Mouse (Mus musculus) testis, postnatal 14 days (tissue): ENCODE data around the gene Mypn.

ENCODE experiments used
- DNase-seq: peaks from one replicate; pipeline ENCODE4 v3.0.0; 2021; ENCODE audit warnings: low spot score

Gene Mypn

DNA sequence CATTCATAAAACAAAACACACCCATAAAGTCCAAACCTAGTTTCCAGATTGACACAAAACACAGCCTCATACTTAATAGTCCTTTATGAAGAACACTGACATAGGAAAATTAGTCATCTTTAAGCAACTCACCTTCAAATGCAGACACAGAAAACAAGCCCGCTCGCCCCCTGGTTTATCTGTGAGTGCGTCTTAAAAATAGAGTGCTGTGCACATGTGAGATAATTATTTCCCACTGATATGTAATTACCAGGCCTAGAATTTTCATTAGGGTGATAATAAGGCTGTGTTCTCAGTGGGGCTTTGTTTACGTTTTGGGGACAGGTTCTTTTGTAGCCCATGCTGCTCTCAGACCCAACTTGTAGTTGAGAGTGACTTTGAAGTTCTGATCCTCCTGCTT is 4.7 kb downstream of the Mypn start:
- no peak for DNase-seq

DNA sequence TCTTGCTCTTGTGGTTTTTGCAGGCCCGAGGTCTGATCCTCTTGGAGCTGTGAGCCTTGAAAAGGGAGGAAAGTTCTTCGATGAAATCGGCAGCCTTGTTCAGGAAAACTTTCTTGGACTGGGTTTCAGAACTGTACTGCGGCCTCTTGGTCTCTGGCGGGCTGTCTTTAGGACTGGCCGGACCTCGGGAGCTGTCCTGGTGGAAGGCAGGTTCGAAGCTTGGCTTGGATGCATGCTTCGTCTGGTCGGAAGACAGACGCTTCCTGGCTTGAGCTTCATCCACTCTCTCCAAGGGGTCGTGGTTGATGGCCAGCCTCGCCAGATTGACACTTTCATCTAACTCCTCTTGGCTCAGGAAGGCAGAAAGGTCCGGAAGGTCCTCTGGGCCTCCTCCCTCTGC is 11.0 kb downstream of the Mypn start:
- no peak for DNase-seq

DNA sequence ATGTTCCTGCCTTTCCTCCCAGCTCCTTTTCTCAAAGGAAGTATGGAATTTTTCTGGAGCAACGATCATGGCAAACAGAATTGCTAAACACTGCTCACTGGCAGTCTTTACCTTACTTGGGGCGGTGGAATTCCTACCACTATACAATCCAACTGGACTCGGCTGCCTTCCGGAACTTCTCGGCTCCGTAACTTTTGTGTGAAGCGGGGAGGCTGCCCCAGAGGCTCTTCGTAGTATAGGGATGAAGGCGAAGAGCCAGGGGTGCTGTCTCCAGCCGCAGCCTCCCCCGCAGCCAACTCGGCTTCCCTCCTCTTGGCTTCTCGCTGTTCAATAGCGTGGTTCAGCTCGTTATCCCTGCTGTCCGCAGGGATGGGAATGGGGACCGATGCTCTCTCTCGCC is 11.5 kb downstream of the Mypn start:
- peak; percentile 12 for DNase-seq

DNA sequence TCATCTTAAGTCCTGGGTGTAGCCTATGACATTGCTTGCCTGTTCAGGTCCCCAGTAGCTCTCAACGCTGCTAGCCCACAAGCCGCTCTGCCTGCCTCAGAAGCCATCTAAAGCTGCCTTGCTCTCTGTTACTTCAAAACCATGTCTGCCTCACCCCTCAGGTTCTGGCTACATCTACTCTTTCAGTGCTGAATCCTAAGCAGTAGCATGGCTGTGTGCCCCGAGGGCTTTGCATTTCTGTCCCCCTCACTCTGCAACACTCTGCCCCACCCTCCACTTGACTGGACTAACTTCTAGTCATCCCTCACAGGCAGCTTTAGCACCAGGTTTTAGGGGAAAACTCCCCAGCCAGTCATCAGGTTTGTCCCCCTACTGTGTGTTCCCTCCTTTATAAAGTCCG is 19.3 kb downstream of the Mypn start:
- DNase-seq, result no peak

DNA sequence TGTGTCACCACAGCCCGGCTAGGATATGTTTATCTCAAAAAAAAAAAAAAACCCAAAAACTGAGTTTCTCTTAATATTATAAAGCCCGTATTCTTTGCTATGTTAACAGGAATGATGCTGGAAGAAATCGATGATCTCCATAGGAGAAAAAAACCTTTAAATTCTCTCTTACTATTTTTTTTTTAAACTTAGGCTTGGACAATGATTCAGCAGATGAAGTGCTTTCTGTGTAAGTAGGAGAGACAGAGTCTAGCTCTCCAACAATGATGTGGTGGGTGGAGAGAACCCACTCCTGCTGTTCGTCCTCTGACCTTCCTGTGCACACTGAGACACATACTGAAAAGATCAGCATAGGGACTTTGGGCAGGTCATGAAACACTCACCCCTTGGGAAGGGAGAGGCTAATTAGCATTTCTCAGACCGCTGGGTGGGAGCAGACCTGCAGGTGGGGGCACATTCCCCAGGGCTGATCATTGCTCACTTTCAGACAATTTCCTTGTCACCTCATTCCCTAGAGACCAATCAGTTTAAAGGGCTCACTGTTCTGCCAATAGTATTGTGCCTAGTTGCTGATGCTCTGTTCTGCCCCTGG is 21.5 kb downstream of the Mypn start:
- no peak for DNase-seq

DNA sequence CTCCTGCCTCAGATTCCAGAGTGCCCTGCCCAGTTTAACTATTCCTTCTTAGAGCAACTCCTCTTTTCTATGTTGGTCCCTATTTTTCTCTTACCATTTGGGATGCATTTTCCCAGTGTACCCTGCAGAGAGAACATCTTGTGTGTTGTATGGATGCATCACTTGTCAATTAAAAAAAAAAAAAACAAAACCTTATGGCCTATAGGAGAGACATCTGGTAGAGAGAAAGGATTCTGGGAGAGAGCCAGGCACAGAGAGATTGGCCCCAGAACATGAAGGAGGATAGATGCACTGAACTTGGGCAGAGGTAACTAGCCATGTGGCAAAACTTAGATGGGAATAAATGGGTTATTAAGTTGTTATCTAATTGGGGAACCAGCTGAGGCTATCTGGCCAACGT is 22.6 kb downstream of the Mypn start:
- DNase-seq, result no peak

DNA sequence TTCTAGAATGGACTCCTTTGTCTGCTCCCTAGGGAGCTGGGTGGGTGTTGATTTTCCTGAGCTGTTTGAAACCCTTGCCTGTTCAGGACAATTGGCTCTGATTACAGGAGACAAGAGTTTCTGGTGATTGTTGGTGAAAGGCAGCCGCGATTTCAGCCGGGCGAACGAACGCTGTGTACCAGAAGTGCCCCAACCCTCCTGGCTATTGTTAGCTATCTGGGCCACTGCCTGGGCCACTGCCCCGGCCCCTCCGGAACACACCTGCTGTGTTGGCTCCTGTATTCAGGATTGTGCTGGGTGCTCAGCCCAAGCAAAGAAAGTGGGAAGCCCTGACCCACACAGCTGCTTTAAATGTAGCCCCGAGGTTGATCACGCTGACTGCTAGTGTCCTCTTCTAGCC is 24.2 kb downstream of the Mypn start:
- no peak for DNase-seq

DNA sequence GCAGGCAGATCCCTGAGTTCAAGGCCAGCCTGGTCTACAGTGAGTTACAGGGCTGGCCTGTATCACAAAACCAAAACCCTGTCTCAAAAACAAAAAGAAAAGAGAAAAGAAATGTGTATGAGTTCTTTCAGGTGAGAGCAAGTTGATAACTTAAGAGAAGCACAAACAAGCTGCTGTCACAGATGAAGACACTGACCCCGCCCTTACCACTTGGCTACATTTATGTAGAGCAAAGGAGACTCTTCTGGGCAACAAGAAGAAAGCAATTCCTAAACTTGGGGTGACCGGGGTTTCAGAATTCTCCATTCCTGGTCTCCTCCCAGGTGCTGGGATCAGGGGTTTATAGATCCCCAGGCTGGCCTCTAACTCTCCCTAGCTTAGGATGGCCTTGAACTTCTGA is 25.4 kb downstream of the Mypn start:
- DNase-seq, result no peak

DNA sequence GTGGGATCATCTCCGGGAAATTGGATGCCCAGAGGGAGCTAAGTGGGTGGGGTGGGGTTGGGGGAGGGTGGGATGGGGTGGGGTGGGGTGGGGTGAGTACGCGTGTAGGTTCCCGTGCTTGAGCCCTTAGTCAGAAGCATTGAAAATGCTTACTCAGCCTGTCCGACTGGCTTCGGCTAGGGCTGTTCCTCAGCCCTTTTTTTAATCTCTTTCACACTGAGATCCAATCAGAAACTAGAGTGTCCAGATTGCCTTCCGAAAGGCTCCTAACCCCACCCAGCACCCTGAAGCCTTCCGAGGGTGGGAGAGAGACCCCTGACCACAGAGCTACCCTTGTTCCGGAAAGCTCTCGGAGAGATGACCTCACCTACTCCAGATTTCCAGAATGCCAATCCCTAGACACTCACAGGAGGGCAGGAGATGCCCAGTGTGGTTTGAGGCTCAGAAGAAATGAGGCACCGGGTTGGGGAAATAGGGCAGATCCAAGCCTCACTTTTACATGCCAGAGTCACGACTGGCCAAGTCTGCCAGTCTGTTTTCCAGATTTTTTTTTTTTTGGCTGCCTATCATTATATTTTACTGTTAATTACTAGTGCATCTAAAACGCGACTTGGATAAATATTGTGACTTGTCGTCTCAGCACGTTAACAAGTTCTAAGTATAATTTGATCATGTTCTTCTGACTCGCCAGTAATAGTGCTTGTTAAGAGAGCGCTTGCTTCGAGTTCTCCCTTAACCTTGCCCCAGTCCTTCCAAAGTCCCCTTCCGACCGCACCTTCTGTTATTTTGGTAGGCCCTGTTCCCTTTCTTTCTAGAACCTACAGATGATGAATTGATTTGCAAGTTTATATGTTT is 26.2 kb downstream of the Mypn start:
- DNase-seq, result no peak

DNA sequence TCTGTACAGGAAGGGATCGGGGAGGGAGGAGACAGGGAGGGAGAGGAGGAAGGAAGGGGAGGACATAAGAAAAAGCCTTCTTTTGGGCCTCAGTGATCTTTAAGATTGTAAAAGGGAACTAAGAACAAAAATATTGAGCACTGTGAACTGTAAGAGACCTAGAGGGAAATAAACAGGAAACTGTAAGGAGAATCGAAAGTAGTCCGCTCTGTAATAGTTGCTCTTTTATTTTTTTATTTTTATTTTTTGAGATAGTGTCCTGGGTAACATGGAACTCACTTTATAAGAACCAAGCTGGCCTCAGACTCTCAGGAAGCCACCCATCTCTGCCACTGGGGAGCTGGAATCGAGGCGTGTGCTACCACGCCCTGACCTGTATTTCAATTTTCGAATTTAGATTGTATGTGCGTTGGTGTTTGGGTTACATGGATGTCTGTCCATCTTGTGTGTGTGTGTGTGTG is 27.3 kb downstream of the Mypn start:
- no peak for DNase-seq

DNA sequence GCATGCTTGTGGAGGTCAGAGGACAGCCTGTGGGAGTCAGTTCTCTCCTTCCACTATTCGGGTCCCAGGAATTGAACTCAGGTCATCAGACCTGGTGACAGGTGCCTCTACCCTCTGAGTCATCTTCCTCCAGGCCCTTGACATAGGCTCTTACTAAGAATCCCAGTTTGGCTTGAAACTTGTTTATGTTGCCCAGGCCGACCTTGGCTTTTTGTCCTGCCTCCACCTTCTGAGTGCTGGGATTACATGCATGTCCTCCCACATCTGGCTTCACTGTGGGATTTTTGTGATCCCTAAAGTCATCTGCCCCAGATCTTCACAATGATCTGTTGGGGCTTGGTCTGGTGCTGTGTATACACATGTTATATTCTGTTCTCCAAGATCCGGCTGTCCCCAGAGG is 31.7 kb downstream of the Mypn start:
- DNase-seq, result no peak

DNA sequence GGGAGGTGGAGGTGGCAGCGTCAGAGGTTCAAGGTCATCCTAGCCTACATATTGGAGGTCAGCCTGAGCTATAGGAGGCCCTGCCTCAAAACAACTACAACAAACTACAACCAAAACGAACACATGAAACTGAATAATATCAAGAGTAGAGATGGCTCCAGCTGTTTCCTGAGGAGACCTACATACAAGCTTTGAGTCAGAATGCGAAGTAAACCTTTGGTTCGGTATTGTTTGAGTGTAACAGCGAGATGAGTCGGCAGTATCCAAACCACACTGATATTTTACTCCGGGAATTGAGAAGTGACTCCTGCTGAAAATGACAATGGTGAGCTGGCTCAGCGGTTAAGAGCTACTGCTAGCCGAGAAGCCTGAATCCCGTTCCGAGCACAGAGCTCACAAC is 34.2 kb downstream of the Mypn start:
- DNase-seq, result no peak

DNA sequence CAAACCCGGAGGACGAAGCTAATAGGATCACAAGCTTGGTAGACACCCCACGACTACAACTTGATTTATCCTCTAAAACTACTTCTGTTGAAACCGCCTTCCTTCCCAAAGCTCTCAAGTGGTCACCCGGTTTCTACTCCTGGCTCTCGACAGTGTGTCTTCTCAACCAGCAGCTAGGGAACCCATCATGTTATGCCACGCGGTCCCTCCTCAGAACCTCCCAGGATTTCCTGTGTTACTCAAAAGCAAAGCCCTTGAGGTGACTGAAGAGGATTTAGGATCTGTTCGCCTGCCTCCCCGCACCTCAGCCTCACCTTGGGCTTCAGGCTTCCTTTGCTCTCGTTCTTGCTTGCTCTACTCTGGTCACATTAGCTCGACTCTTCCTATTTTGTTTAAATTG is 35.6 kb downstream of the Mypn start:
- no peak for DNase-seq

DNA sequence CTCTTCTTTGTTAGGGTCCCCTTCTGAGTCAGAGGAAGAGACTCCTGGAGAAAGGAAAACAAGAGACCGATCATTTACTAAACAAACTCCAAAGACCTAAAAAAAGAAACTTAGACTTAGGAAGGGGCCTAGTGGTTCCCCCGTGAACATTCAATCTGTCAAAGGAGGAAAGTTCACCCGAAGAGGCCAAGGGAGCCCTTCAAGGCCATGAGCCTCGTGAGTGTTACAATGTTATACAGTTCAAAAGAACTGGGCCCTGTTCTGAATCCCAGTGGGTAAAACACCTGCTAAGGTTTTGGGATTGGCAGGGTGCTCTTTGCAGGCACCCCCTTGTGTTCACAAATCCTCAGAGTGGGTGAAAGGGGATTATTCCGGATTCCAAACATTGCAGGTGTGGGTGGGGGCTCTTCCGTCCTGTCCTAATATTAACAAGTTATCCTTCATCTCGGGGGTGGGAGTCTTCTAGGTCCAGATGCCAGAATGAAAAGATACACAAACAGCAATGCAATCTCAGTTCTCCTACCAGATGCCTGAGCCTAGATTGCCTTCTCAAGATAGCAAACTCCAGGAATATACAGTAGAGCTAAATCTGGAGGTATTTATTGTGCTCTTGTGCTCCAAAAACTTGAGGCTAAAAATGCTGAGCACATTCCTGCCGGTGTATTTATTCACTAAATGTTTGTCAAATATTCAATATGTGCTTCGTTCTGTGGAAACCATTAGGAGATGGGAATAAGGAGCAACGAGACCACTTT is 36.3 kb downstream of the Mypn start:
- peak; percentile 57 for DNase-seq

DNA sequence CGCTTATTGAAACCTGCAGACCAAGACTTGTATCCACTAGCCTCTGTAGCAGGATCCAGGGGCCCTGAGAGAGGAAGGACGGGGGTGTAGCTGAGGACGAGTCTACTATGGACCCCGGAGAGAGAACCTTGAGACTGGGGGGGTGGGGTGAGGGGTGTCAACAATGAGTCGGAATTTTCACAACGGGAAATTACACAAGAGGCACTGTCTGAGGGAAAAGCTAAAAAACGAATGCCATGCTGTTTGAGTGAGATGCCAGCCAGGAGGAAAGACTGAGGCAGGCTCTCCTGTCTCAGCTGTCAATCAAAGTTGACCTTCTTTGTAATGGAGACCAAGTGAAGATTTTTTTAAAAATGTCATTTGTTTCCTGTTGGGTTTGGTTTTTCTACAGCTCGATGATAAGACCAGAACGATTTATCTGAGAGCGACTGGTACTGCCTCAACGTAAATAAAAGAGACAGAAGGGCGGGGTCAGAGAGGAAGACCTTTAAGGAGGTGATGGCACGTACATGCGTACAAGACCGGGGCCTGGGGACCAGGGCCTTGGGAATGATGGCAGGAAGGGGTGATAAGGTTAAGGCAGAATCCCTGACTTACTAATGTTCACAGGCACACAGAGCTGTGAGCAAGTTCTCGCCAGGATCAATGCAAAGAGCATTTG is 37.9 kb downstream of the Mypn start:
- DNase-seq, result no peak

DNA sequence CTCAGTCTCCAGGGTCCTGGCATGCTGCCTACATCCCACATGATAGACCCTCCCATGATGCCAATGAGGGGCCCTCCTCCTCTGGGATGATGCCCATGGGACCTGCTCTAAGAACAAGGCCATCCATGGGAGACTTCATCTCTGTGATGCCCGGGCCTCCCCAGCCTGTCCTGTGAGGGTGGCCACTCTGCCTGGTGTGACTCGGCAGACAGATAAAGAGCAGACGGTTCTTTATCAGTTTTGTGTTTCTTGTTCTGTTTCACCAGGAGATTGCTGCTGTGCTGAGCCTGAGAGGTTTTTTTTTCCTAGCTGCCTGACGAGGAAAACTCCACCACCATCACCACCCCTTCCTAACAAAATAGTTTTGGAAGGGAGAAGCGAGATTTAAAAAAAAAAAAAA is 42.5 kb downstream of the Mypn start:
- DNase-seq, result peak; percentile 23

DNA sequence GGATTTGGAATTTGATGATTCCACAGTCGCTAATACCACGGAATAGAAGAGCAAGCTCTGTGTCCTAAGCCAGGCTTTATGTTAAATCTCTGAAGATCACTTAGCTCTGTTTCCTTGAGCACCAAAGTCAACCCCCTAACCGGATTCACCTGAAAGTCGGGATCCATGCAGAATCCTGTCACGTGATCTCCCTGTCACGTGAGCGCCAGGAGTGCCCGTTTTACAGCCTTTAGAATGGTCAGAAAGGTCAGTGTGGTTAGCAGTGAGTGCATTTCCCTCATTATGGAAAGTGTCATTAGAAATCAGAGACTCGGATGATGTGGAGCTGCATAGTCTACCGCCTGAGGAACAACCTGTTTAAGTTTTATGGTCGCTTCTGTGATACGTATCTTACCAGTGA is 43.1 kb downstream of the Mypn start:
- DNase-seq, result peak; percentile 40

DNA sequence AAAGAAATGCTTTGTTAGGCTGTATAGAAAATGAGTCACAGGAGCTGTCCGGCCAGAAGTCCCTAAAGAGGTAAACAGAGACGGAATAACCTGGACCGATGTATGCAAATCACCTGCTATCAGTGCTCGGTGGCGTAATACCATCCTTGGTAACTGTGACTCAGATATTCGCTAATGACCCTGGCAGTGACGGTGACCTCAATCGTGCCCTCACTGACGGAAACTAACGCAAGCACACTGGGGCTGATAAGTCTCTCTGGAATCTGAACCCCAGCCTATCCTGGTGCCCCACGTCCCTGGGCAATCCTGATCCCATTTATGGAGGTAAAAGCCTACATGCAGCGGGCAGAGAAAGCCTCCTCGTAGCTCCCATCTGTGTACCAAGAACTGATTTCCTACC is 45.6 kb downstream of the Mypn start:
- DNase-seq, result no peak

DNA sequence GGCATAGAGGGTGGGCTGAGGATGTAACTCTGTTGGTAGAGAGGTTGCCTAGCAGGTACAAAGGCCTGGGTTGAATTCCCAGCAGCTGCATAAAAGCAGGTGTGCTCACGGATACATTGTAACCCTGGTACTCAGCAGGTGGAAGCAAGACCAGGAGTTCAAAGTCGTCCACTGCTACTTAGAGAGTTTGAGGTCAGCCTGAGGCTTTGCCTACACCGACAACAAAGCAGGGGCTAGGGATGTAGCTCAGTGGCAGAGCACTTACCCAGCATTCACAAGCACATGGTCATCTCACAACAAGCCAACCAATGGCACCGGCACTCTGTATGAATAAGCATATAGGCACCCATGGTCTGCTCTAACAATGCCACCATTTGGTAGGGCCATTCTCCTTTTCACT is 46.3 kb downstream of the Mypn start:
- peak; percentile 82 for DNase-seq

DNA sequence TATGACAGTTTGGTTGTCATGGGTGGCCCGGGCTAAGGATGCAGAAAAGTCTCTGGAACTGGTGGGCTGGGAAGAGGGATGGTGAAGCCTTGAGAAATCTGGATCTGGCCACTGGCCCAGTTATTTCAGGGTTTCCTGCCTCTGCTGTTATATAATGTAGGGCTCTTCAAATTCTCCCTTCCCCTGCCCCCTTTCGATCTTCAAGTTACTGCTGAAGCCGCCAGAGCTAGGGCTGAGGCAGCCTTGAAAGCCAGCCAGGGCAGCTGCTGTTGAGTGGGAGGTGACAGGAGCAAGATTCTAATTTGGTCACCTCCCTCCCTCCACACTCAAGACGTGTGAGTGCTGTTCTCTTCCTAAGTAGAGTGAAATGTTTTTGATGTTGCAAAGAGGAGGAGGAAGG is 46.8 kb downstream of the Mypn start:
- peak; percentile 79 for DNase-seq

DNA sequence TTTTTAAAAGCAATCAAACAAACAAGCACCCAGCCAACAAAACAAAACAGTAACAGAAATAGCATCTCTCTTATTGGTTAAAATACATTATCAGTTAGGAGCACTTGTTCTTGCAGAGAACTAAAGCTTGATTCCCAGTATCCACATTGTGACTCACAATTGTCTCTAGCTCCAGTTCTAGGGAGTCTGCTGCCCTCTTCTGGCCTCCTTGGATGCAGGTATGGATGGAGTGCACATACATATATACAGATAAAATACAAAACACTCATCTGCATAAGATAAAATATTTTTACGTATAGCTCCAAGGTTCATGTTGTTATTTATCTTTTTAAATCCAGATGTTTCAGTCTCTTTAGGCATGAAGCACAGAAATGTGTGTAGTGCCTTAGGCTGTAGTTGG is 47.4 kb downstream of the Mypn start:
- no peak for DNase-seq

DNA sequence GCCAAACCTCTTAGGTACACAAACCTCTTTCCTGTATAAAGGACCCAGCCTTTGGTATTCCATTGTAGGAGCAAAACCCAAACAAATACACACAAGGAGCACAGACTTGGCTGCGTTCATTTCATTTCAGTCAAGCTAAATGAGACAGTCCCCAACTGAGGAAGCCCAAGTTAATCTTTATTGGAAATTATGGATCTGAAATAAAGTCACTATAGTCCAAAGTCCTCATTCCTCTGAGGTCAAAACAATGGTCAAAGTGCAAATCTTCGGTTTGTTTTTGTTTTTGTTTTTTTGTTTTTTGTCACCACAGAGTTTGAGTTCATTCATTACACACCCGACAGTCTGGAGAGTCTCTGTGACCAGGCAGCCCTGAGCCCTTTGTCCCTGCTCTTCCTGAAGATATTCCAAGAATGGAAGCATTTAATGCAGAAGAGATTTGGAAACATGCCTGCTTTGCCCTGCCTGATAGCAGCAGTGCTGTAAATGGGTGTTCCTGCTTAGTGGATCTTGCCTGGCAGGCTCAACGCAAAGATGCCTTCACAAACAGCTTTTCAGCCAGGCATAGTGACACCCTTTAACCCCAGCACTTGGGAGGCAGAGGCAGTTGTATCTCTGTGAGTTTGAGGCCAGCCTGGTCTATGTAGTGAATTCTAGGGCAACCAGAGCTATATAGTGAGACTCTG is 47.9 kb downstream of the Mypn start:
- no peak for DNase-seq
